Mouse (Mus musculus) myocyte (in vitro differentiated cells): ENCODE results near the gene Nfam1.

Experiments
- CEBPB ChIP-seq: IDR thresholded peaks from 2 replicates; pipeline ENCODE4 v1.6.1; 2011; ENCODE audit warnings: mild to moderate bottlenecking, moderate library complexity; ENCODE audit not compliant: poor library complexity, insufficient read depth, severe bottlenecking
- E2F4 ChIP-seq: IDR thresholded peaks from one replicate; pipeline ENCODE4 v1.6.1; 2011; ENCODE audit warnings: mild to moderate bottlenecking, control low read depth, moderate library complexity; ENCODE audit not compliant: insufficient read depth
- MAX ChIP-seq: IDR thresholded peaks from one replicate; pipeline ENCODE4 v1.6.1; 2011; ENCODE audit warnings: low read depth, mild to moderate bottlenecking, control low read depth
- MYOD1 ChIP-seq, 3 experiments: IDR thresholded peaks; one replicate each; pipeline ENCODE4 v1.6.1; 2011; ENCODE audit warnings: control low read depth in 2 of 3, low read depth in 2 of 3, mild to moderate bottlenecking in 2 of 3, moderate library complexity in 1 of 3; ENCODE audit not compliant: insufficient read length in 2 of 3, control insufficient read depth in 1 of 3
- MYOG ChIP-seq, 3 experiments: IDR thresholded peaks; one replicate each; pipeline ENCODE4 v1.6.1; 2011; ENCODE audit warnings: control low read depth in 2 of 3, low read depth in 2 of 3, mild to moderate bottlenecking in 2 of 3; ENCODE audit not compliant: insufficient read length in 2 of 3, control insufficient read depth in 1 of 3, insufficient read depth in 1 of 3
- POLR2A ChIP-seq: IDR thresholded peaks from one replicate; pipeline ENCODE4 v1.6.1; 2011; ENCODE audit warnings: low read depth, mild to moderate bottlenecking, control low read depth, moderate library complexity; ENCODE audit not compliant: insufficient read length
- POLR2AphosphoS2 ChIP-seq: IDR thresholded peaks from one replicate; pipeline ENCODE4 v1.6.1; 2011; ENCODE audit warnings: low read depth, control low read depth; ENCODE audit not compliant: insufficient read length
- REST ChIP-seq: IDR thresholded peaks from one replicate; pipeline ENCODE4 v1.6.1; 2011; ENCODE audit warnings: mild to moderate bottlenecking, control low read depth, moderate library complexity; ENCODE audit not compliant: insufficient read depth, insufficient read length
- SRF ChIP-seq: IDR thresholded peaks from one replicate; pipeline ENCODE4 v1.6.1; 2011; ENCODE audit warnings: low read depth; ENCODE audit not compliant: control insufficient read depth, insufficient read length
- TCF3 ChIP-seq: IDR thresholded peaks from one replicate; pipeline ENCODE4 v1.6.1; 2011; ENCODE audit warnings: low read depth, control low read depth; ENCODE audit not compliant: insufficient read length
- USF1 ChIP-seq: IDR thresholded peaks from one replicate; pipeline ENCODE4 v1.6.1; 2011; ENCODE audit warnings: low read depth, mild to moderate bottlenecking, control low read depth, moderate library complexity

GRCm38 (mm10) chr15:83025041-83025760 lies 7.9 kb downstream of the Nfam1 start:
- TF ChIP-seq POLR2AphosphoS2: no peak
- no peak for TF ChIP-seq REST
- TF ChIP-seq MAX: no peak
- no peak for TF ChIP-seq CEBPB
- no peak for TF ChIP-seq POLR2A
- no peak for TF ChIP-seq MYOG (IDR thresholded peaks at IDR 0.05; ENCODE audit: control insufficient read depth in 1 of 3, insufficient read depth in 1 of 3, insufficient read length in 2 of 3, low read depth in 2 of 3)
- TF ChIP-seq USF1: no peak
- no peak for TF ChIP-seq E2F4
- TF ChIP-seq MYOD1 (IDR thresholded peaks at IDR 0.05; ENCODE audit: control insufficient read depth in 1 of 3, insufficient read length in 2 of 3, low read depth in 2 of 3): no peak
- no peak for TF ChIP-seq TCF3
- TF ChIP-seq SRF: no peak
